Mouse (Mus musculus): ENCODE data around the gene Tas2r126. TPM values are rescaled to one million over a fixed set of nuclear protein-coding genes. Genes with fewer than 3 reads are reported as not detected.

The Tas2r126 gene
- 1 to 10 TPM in 1 of 2 experiments, not detected in 1; 4.6 TPM for polyA plus RNA-seq (2017; shearing (Covaris generic))

GRCm38 (mm10) chr6:42434446-42434845, at the start of gene Tas2r126:
Tas2r126 (plus strand) TSS chr6:42434535.

GRCm38 (mm10) chr6:42399938-42400337, 34.4 kb upstream of the Tas2r126 start, which contains the start of gene Tas2r143:
Tas2r143 (plus strand) TSS chr6:42400238.

GRCm38 (mm10) chr6:42405134-42405533, 29.2 kb upstream of the Tas2r126 start, which contains the start of gene Tas2r135:
Tas2r135 (plus strand) TSS chr6:42405434.

GRCm38 (mm10) chr6:42465096-42465495, 30.8 kb downstream of the Tas2r126 start, which contains the start of gene Olfr458:
Olfr458 (minus strand) TSS chr6:42465196.

GRCm38 (mm10) chr6:42476235-42476634, 41.9 kb downstream of the Tas2r126 start, which contains the start of gene Olfr457:
Olfr457 (minus strand) TSS chr6:42476335.

Other genes starting within 250 kb of the Tas2r126 start
- gene Tas2r144, start 219.2 kb upstream of the Tas2r126 start, polyA plus RNA-seq (2017; shearing (Covaris generic)), result not detected
- gene Gstk1, start 188.6 kb upstream of the Tas2r126 start, polyA plus RNA-seq (2017; shearing (Covaris generic)), result 10 to 100 TPM in 1 of 2 experiments, 1 to 10 TPM in 1; 8.7 to 12.3 TPM
- under 1 TPM in 1 of 2 experiments, not detected in 1; 0.23 TPM for gene Tmem139, start 172.6 kb upstream of the Tas2r126 start, polyA plus RNA-seq (2017; shearing (Covaris generic))
- gene Casp2, start 169.6 kb upstream of the Tas2r126 start, polyA plus RNA-seq (2017; shearing (Covaris generic)), result 10 to 100 TPM; 63.1 to 67.8 TPM
- gene Clcn1, start 147.8 kb upstream of the Tas2r126 start, polyA plus RNA-seq (2017; shearing (Covaris generic)), result under 1 TPM; 0.31 to 0.81 TPM
- gene Fam131b, start 109.9 kb upstream of the Tas2r126 start, polyA plus RNA-seq (2017; shearing (Covaris generic)), result under 1 TPM in 1 of 2 experiments, not detected in 1; 0.08 TPM
- 100 to 1,000 TPM; 169 to 203 TPM for gene Zyx, start 84.9 kb upstream of the Tas2r126 start, polyA plus RNA-seq (2017; shearing (Covaris generic))
- gene Epha1, start 61.3 kb upstream of the Tas2r126 start, polyA plus RNA-seq (2017; shearing (Covaris generic)), result under 1 TPM; 0.34 to 0.49 TPM
- not detected for gene Tas2r143, start 34.3 kb upstream of the Tas2r126 start, polyA plus RNA-seq (2017; shearing (Covaris generic))
- not detected for gene Tas2r135, start 29.1 kb upstream of the Tas2r126 start, polyA plus RNA-seq (2017; shearing (Covaris generic))
- not detected for gene Olfr458, start 30.7 kb downstream of the Tas2r126 start, polyA plus RNA-seq (2017; shearing (Covaris generic))
- gene Olfr457, start 41.8 kb downstream of the Tas2r126 start, polyA plus RNA-seq (2017; shearing (Covaris generic)), result under 1 TPM; 0.04 to 0.42 TPM
- 1 to 10 TPM in 1 of 2 experiments, under 1 TPM in 1; 0.24 to 1.7 TPM for gene Olfr456, start 52.7 kb downstream of the Tas2r126 start, polyA plus RNA-seq (2017; shearing (Covaris generic))
- gene Olfr455, start 113.1 kb downstream of the Tas2r126 start, polyA plus RNA-seq (2017; shearing (Covaris generic)), result under 1 TPM in 1 of 2 experiments, not detected in 1; 0.12 TPM
- 1 to 10 TPM in 1 of 2 experiments, under 1 TPM in 1; 0.13 to 2.0 TPM for gene Tcaf3, start 163.2 kb downstream of the Tas2r126 start, polyA plus RNA-seq (2017; shearing (Covaris generic))
- under 1 TPM; 0.11 to 0.31 TPM for gene Tcaf2, start 210.7 kb downstream of the Tas2r126 start, polyA plus RNA-seq (2017; shearing (Covaris generic))